Mouse (Mus musculus) T-helper 2 cell (primary cell): Measurements from ENCODE around the gene Slc38a10.

Experiments
- in situ Hi-C: fragments of 300-600 bp; cut with MboI, MseI; formaldehyde crosslinking; loops from one replicate; pipeline ENCODE4 v1.15.1; 2025; ENCODE audit warnings: high pct_unique_total_duplicates

Slc38a10 gene

GRCm38 (mm10) chr11:120175948-120176347 is 24.8 kb upstream of the Slc38a10 start:
- in situ Hi-C loops: loop anchor here (5.0 kb wide), 1 partner anchor 51 kb away; no protein-coding TSS in a partner anchor

- in situ Hi-C loops: no loop called here
Measured at GRCm38 (mm10) chr11:120173213-120173612, 22.1 kb upstream of the Slc38a10 start.

- in situ Hi-C loops: no loop called here
Measured at GRCm38 (mm10) chr11:120171168-120171567, 20.0 kb upstream of the Slc38a10 start.

- in situ Hi-C loops: no loop called here
Measured at GRCm38 (mm10) chr11:120169208-120169992, 18.3 kb upstream of the Slc38a10 start.

- in situ Hi-C loops: no loop called here
Measured at GRCm38 (mm10) chr11:120168516-120168915, 17.4 kb upstream of the Slc38a10 start.

- in situ Hi-C loops: no loop called here
Measured at GRCm38 (mm10) chr11:120167921-120168356, 16.8 kb upstream of the Slc38a10 start.

- in situ Hi-C loops: no loop called here
Measured at GRCm38 (mm10) chr11:120167059-120167458, 15.9 kb upstream of the Slc38a10 start.

- in situ Hi-C loops: no loop called here
Measured at GRCm38 (mm10) chr11:120164471-120165261, 13.5 kb upstream of the Slc38a10 start.

GRCm38 (mm10) chr11:120164028-120164427 is 12.9 kb upstream of the Slc38a10 start:
- in situ Hi-C loops: no loop called here

GRCm38 (mm10) chr11:120163207-120163606 is 12.1 kb upstream of the Slc38a10 start:
- in situ Hi-C loops: no loop called here

- in situ Hi-C loops: no loop called here
Measured at GRCm38 (mm10) chr11:120161245-120161644, 10.1 kb upstream of the Slc38a10 start.

- in situ Hi-C loops: no loop called here
Measured at GRCm38 (mm10) chr11:120160478-120160877, 9.3 kb upstream of the Slc38a10 start.

GRCm38 (mm10) chr11:120159653-120160052 is 8.5 kb upstream of the Slc38a10 start:
- in situ Hi-C loops: loop anchor here (10.0 kb wide), 1 partner anchor 955 kb away; the partner anchor contains the start of gene Tex19.2

- in situ Hi-C loops: loop anchor here (10.0 kb wide), 1 partner anchor 956 kb away; the partner anchor contains the start of gene Tex19.2
Measured at GRCm38 (mm10) chr11:120158828-120159227, 7.7 kb upstream of the Slc38a10 start.

GRCm38 (mm10) chr11:120150440-120151112 is 570 bp downstream of the Slc38a10 start:
- in situ Hi-C loops: loop anchor here (10.0 kb wide), 1 partner anchor 964 kb away; the partner anchor contains the start of gene Tex19.2

- in situ Hi-C loops: loop anchor here (10.0 kb wide), 1 partner anchor 965 kb away; the partner anchor contains the start of gene Tex19.2
Measured at GRCm38 (mm10) chr11:120149510-120150200, 1.5 kb downstream of the Slc38a10 start.

- in situ Hi-C loops: no loop called here
Measured at GRCm38 (mm10) chr11:120148201-120148855, 2.8 kb downstream of the Slc38a10 start.

- in situ Hi-C loops: no loop called here
Measured at GRCm38 (mm10) chr11:120143708-120144497, 7.2 kb downstream of the Slc38a10 start.

GRCm38 (mm10) chr11:120142601-120143051 is 8.5 kb downstream of the Slc38a10 start:
- in situ Hi-C loops: no loop called here

- in situ Hi-C loops: no loop called here
Measured at GRCm38 (mm10) chr11:120140255-120140654, 10.9 kb downstream of the Slc38a10 start.
